Mouse (Mus musculus): Measurements from ENCODE around the gene Erg. TPM values are rescaled to one million over a fixed set of nuclear protein-coding genes. Genes with fewer than 3 reads are reported as not detected.

Gene Erg
- polyA plus RNA-seq, 1 experiment from 2014 or later, result 4.0 TPM

- H3K4me2 ChIP-seq (replicated peaks), result no peak overlapping the region
- 80% methylated on average over 5 of the region's 5 CpGs for WGBS
- H3K4me3 ChIP-seq (replicated peaks), result no peak overlapping the region
- H3K9ac ChIP-seq, result no peak overlapping the region
- no peaks in the 10 kb centered on the region for H3K9me3 ChIP-seq
- no peak overlapping the region for H3K27ac ChIP-seq
- no peaks in the 10 kb centered on the region for H3K4me1 ChIP-seq (replicated peaks)
- ATAC-seq, result no peak
- H3K36me3 ChIP-seq, result no peaks in the 10 kb centered on the region
- H3K27me3 ChIP-seq (replicated peaks), result no peaks in the 10 kb centered on the region
These were observed 158.2 kb downstream of the Erg start for GRCm38 (mm10) chr16:95428239-95428638.

DNA sequence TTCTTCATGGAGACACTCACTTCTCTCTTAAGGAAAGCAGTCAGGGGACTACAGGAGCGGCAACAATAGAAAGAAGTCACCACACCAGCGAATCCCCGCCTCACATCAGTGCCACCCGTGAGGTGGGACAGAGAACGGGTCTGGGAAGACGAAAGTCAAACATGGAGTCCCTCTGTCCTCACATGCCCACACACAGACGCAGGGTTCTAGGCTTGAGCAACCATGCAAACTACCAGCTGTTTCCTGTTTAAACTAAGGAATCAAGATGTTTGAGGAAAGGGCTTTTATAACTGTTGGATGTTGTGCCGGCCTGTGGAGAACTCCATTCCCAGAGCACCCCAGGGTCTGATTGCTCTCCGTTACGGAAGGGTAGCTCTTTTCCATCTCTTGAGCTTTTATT lies 158.9 kb downstream of the Erg start:
- H3K9me3 ChIP-seq, result no peaks in the 10 kb centered on the region
- H3K27ac ChIP-seq, result no peak overlapping the region
- WGBS, result 81% methylated on average over 10 of the region's 10 CpGs
- no peak overlapping the region for H3K4me3 ChIP-seq (replicated peaks)
- H3K27me3 ChIP-seq (replicated peaks), result no peaks in the 10 kb centered on the region
- H3K4me1 ChIP-seq (replicated peaks), result no peaks in the 10 kb centered on the region
- no peak for ATAC-seq
- H3K4me2 ChIP-seq (replicated peaks), result no peak overlapping the region
- no peak overlapping the region for H3K9ac ChIP-seq
- H3K36me3 ChIP-seq, result no peaks in the 10 kb centered on the region

- H3K27ac ChIP-seq, result no peak overlapping the region
- H3K9ac ChIP-seq, result no peak overlapping the region
- H3K27me3 ChIP-seq (replicated peaks), result no peaks in the 10 kb centered on the region
- no peak overlapping the region for H3K4me3 ChIP-seq (replicated peaks)
- no peaks in the 10 kb centered on the region for H3K9me3 ChIP-seq
- no peaks in the 10 kb centered on the region for H3K36me3 ChIP-seq
- ATAC-seq, result no peak
- WGBS, result 59% methylated on average over 5 of the region's 5 CpGs
- no peak overlapping the region for H3K4me2 ChIP-seq (replicated peaks)
- no peaks in the 10 kb centered on the region for H3K4me1 ChIP-seq (replicated peaks)
These were observed 163.7 kb downstream of the Erg start for GRCm38 (mm10) chr16:95422658-95423073.

GRCm38 (mm10) chr16:95421235-95421886 lies 165.0 kb downstream of the Erg start:
- Histone ChIP-seq H3K27me3 (replicated peaks) (no peaks in the 10 kb centered on the region), H3K36me3 (no peaks in the 10 kb centered on the region), H3K4me3 (replicated peaks) (no peak overlapping the region), H3K4me2 (replicated peaks) (no peak overlapping the region), H3K27ac (no peak overlapping the region), H3K9me3 (no peaks in the 10 kb centered on the region), H3K9ac (no peak overlapping the region), H3K4me1 (replicated peaks) (no peaks in the 10 kb centered on the region)
- ATAC-seq, result no peak
- 79% methylated on average over 7 of the region's 7 CpGs for WGBS

- no peaks in the 10 kb centered on the region for H3K36me3 ChIP-seq
- H3K4me1 ChIP-seq (replicated peaks), result no peaks in the 10 kb centered on the region
- no peak overlapping the region for H3K4me3 ChIP-seq (replicated peaks)
- no peak overlapping the region for H3K4me2 ChIP-seq (replicated peaks)
- no peaks in the 10 kb centered on the region for H3K9me3 ChIP-seq
- no peak overlapping the region for H3K9ac ChIP-seq
- H3K27me3 ChIP-seq (replicated peaks), result no peaks in the 10 kb centered on the region
- 92% methylated on average over 4 of the region's 4 CpGs for WGBS
- H3K27ac ChIP-seq, result no peak overlapping the region
- ATAC-seq, result no peak
These were observed 170.5 kb downstream of the Erg start for GRCm38 (mm10) chr16:95415921-95416320.

DNA sequence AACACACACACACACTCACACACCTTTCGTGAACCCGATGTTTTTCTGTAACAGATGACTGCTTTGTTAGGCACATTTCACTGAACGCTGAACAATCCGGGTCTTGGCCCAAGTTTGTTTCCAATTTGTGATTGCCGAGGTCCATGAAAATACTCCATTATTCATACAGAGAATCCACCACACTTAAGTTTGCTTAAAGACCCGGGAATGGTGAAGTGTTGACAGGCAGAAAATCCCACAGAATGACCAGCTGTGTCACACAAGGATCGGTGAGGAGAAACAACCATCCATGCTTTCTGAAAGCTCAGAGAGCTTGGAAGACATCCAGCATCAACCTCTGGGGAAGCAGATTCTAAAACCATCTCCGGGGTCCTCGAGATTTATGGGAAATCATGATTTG lies 171.0 kb downstream of the Erg start:
- no peaks in the 10 kb centered on the region for H3K27me3 ChIP-seq (replicated peaks)
- no peaks in the 10 kb centered on the region for H3K4me1 ChIP-seq (replicated peaks)
- H3K36me3 ChIP-seq, result no peaks in the 10 kb centered on the region
- ATAC-seq, result no peak
- no peak overlapping the region for H3K27ac ChIP-seq
- no peaks in the 10 kb centered on the region for H3K9me3 ChIP-seq
- no peak overlapping the region for H3K4me3 ChIP-seq (replicated peaks)
- H3K4me2 ChIP-seq (replicated peaks), result no peak overlapping the region
- H3K9ac ChIP-seq, result no peak overlapping the region
- WGBS, result 69% methylated on average over 9 of the region's 9 CpGs

DNA sequence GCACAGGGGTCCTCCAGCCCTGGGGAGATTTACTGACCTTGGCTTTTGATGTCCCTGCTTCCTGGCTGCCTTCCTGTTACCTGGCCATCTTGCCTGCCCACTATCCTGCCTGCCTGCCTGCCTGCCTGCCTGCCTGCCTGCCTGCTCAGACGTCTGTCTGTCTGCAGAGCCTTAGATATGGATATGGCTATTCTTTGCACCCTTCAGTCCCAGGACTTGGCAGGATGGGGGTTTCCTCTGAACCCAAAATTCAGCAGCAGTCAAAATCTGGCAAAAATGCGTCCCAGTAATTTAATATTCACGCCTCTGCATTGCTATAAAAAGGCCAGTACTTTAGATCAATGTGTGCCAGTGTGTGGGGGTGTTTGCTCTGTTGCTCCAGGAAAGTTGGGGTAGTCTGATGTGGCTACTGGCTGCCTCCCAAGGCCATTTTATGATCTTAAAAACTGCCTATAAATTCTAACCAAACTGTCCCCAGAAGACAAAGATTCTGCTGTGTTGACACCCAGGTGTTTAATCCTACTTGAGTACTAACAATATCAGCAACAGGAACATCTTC lies 172.9 kb downstream of the Erg start:
- Histone ChIP-seq H3K4me2 (replicated peaks) (no peak overlapping the region), H3K4me1 (replicated peaks) (no peaks in the 10 kb centered on the region), H3K9ac (no peak overlapping the region), H3K27ac (no peak overlapping the region), H3K36me3 (no peaks in the 10 kb centered on the region), H3K27me3 (replicated peaks) (no peaks in the 10 kb centered on the region), H3K4me3 (replicated peaks) (no peak overlapping the region), H3K9me3 (no peaks in the 10 kb centered on the region)
- no peak for ATAC-seq
- WGBS, result 66% methylated on average over 3 of the region's 3 CpGs

GRCm38 (mm10) chr16:95408096-95408495 lies 178.3 kb downstream of the Erg start:
- ATAC-seq, result peak; percentile 34; the same call in 1 of the 2 replicates
- H3K4me3 ChIP-seq (replicated peaks), result no peak overlapping the region
- no peak overlapping the region for H3K27ac ChIP-seq

DNA sequence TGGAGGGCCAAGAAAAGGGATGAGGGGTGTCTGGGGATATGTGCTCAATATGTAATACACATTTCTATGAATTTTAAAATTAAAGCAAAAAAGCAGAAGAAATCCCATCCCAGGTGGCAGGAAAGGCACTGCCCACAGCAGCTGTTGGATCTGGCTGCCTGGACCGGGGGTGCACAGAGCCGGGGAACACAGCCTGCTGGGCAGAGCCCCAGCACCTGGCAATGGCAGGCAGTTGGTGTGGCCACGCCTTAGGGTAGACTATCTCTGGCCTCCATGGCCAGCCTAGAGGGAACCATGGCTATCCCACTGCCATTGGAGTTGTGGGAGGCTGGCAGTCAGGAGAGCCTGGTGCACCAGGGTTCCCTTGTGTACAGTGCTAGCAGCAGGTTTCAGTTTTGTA lies 180.9 kb downstream of the Erg start:
- no peak overlapping the region for H3K4me3 ChIP-seq (replicated peaks)
- no peaks in the 10 kb centered on the region for H3K27me3 ChIP-seq (replicated peaks)
- H3K4me1 ChIP-seq (replicated peaks), result no peaks in the 10 kb centered on the region
- no peaks in the 10 kb centered on the region for H3K9me3 ChIP-seq
- WGBS, result 80% methylated on average over 3 of the region's 3 CpGs
- no peak overlapping the region for H3K27ac ChIP-seq
- no peak overlapping the region for H3K9ac ChIP-seq
- no peak overlapping the region for H3K4me2 ChIP-seq (replicated peaks)
- no peak for ATAC-seq
- no peaks in the 10 kb centered on the region for H3K36me3 ChIP-seq

More at GRCm38 (mm10) chr16:95408096-95408495, 178.3 kb downstream of the Erg start:
- WGBS, result 44% methylated on average over 14 of the region's 14 CpGs
- Histone ChIP-seq H3K36me3 (no peaks in the 10 kb centered on the region), H3K27me3 (replicated peaks) (no peaks in the 10 kb centered on the region), H3K4me2 (replicated peaks) (no peak overlapping the region), H3K9ac (no peak overlapping the region), H3K4me1 (replicated peaks) (no peaks in the 10 kb centered on the region), H3K9me3 (no peaks in the 10 kb centered on the region)

DNA sequence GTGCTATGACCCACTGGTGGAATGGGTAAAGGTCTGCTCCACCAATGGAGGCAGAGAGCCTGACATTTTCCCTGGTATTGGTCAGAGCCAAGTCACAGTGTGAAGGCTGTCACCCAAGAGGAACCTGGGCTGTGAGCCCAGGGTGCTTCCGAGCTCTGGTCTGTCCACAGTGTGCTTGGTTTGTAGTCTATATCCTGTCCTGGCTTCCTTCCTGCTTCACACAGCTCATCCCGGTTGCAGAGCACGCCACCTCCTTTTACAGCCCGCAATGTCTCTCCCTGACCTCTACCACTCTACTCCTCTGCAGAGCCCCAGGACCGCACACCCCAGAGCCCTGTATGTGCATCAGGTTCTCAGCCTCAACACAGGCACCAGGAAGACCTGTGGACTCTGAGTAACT lies 182.9 kb downstream of the Erg start:
- H3K27ac ChIP-seq, result no peak overlapping the region
- no peaks in the 10 kb centered on the region for H3K27me3 ChIP-seq (replicated peaks)
- H3K36me3 ChIP-seq, result no peaks in the 10 kb centered on the region
- H3K9ac ChIP-seq, result no peak overlapping the region
- H3K4me2 ChIP-seq (replicated peaks), result no peak overlapping the region
- no peak for ATAC-seq
- H3K4me1 ChIP-seq (replicated peaks), result no peaks in the 10 kb centered on the region
- no peaks in the 10 kb centered on the region for H3K9me3 ChIP-seq
- WGBS, result 75% methylated on average over 5 of the region's 5 CpGs
- no peak overlapping the region for H3K4me3 ChIP-seq (replicated peaks)

- Histone ChIP-seq H3K4me3 (replicated peaks) (no peak overlapping the region), H3K9me3 (no peaks in the 10 kb centered on the region), H3K27me3 (replicated peaks) (no peaks in the 10 kb centered on the region), H3K36me3 (no peaks in the 10 kb centered on the region), H3K27ac (no peak overlapping the region), H3K4me2 (replicated peaks) (no peak overlapping the region), H3K4me1 (replicated peaks) (no peaks in the 10 kb centered on the region), H3K9ac (no peak overlapping the region)
- 86% methylated on average over 9 of the region's 9 CpGs for WGBS
- no peak for ATAC-seq
These were observed 184.5 kb downstream of the Erg start for GRCm38 (mm10) chr16:95401869-95402268.

DNA sequence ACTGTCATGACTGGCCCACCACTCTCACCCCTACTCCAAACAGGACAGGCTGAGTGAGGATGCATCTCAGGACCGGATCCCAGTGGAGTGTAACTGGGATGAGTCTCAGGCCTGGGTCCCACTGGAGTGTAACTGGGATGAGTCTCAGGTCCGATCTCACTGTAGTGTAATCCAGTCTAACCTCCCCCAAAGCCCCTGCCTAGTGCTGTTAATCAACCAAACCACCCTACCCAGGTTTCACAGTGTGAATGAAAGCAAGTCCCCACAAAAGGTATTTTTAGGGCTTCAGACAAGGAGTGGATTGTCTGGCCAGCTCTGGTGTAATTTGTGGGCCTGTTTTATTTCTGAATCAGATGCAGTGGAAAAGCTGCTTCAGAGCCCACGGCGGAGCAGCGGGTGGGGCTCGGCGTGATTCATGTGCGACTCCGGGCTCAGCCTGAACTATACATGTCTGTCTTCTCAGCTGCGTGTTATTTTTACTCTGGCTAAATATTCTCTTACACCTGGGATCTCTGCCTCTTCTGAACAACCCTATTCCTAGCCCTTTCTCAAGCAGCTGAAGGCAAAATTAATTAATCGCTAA lies 187.5 kb downstream of the Erg start:
- ATAC-seq, result no peak
- H3K36me3 ChIP-seq, result no peaks in the 10 kb centered on the region
- no peak overlapping the region for H3K27ac ChIP-seq
- H3K9me3 ChIP-seq, result no peaks in the 10 kb centered on the region
- H3K27me3 ChIP-seq (replicated peaks), result no peaks in the 10 kb centered on the region
- no peak overlapping the region for H3K4me2 ChIP-seq (replicated peaks)
- H3K4me3 ChIP-seq (replicated peaks), result no peak overlapping the region
- WGBS, result 66% methylated on average over 11 of the region's 11 CpGs
- no peaks in the 10 kb centered on the region for H3K4me1 ChIP-seq (replicated peaks)
- H3K9ac ChIP-seq, result no peak overlapping the region

- Histone ChIP-seq H3K4me1 (replicated peaks) (no peaks in the 10 kb centered on the region), H3K9me3 (no peaks in the 10 kb centered on the region), H3K4me3 (replicated peaks) (no peak overlapping the region), H3K36me3 (no peaks in the 10 kb centered on the region), H3K27ac (no peak overlapping the region), H3K9ac (no peak overlapping the region), H3K4me2 (replicated peaks) (no peak overlapping the region), H3K27me3 (replicated peaks) (no peaks in the 10 kb centered on the region)
- WGBS, result 38% methylated on average over 1 of the region's 1 CpGs
- ATAC-seq, result no peak
These were observed 195.6 kb downstream of the Erg start for GRCm38 (mm10) chr16:95390787-95391186.
